Mouse (Mus musculus) kidney, postnatal 36 days (tissue): ENCODE data around the gene Upk2.
"Not testable (repeated sequence)": the region's sequence is repeated elsewhere in the genome, so short reads cannot be mapped to it uniquely, and the experiment has no call there.

Source experiments
- DNase-seq, 2 experiments: peaks; one replicate each; pipeline ENCODE4 v3.0.0; 2021 to 2022; ENCODE audit warnings: mixed read lengths in 2 of 2

Gene Upk2

DNA sequence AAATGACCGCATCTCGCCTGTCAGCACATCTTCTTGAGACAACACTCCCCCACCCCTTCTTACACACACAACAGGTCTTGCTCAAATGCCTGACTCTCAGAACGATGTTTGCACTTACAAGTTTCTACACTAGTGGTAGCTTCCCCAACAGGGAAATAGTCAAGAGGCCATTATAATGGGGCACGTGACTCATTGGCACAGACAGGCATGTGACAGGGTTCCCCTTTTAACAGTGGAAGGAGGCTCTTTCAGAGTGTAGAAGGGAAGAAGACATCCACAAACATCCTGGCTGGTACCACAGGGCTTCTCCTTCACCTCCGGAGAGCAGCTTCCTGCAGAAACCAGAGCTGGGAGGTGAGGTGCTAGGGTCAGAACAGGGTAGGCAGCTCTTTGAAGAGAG lies 7.2 kb upstream of the Upk2 start:
- DNase-seq = no peak

DNA sequence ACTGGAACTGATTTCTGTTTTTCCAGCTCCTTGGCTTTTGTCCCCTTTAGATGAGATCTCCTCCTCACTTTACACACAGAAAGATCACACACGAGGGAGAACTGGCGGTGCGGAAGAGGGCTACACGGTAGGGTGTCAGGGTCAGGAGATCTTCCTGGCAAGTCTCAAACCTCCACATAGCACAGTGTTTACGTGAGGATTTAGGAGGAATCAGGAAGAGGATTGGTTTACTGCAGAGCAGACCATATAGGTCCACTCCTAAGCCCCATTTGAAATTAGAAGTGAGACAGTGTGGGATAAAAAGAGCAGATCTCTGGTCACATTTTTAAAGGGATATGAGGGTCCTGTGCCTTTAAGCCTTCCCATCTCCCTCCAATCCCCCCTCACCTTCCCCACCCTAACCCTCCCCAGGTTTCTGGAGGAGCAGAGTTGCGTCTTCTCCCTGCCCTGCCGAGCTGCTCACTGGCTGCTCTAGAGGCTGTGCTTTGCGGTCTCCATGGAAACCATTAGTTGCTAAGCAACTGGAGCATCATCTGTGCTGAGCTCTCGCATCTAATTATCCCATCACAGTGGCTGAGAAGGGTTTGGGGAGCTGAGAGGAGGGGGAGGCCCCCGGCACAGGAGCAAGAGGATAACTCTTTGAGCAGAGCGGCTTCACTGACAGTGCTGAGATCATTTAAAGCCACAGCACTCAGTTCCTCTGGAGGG lies 2.4 kb upstream of the Upk2 start:
- no peak for DNase-seq

DNA sequence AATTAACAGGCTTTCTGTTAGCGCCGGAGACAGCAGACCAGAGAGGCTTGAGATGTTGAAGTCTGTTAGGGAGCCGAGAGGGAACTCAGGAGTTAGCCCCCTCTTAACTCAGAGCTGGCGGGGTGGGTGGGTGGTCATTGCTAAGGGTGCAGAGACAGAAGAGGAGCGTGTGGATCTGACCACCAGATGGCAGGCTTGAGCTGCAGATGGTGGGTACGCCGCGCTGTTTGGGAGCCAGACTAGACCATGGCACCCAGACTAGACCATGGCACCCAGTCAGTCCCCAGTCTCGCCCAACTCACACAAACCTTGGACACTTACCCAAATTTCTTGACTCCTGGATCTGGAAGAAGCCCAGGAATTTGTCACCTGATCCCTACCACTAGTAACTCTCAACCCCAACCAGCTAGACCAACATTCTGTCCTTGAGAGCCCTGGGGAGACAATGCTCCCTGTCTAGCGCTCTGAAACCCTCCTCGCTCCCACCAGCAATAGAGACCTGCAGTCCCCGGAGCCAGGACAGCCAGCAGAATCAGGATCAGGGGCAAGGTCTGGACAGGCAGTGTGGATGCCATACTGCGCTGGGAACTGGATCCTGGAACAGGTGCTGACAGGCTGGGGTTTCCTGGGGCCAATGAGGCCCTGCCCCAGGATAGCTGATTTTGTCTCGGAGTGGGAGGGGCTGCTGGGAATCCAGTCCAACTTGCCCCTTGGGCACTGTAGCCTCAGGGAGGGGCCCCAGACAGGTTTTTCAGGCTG lies 465 bp downstream of the Upk2 start:
- peak; percentile 77 to 95 for DNase-seq

DNA sequence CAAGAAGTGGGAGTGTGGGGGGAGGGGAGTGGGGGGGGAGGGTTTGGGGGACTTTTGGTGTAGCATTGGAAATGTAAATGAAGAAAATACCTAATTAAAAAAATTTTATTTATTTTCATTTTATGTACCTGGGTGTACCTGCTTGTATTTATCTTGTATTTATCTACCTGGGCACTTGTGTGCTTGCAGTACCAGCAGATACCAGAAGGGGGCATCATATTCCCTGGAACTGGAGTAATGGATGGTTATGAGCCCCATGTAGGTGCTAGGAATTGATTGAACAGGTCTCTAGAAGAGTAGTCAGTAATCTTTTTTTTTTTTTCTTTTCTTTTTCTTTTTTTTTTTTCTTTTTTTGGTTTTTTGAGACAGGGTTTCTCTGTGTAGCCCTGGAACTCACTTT lies 4.4 kb downstream of the Upk2 start:
- peak in 1 of 2 experiments; percentile 45 for DNase-seq

DNA sequence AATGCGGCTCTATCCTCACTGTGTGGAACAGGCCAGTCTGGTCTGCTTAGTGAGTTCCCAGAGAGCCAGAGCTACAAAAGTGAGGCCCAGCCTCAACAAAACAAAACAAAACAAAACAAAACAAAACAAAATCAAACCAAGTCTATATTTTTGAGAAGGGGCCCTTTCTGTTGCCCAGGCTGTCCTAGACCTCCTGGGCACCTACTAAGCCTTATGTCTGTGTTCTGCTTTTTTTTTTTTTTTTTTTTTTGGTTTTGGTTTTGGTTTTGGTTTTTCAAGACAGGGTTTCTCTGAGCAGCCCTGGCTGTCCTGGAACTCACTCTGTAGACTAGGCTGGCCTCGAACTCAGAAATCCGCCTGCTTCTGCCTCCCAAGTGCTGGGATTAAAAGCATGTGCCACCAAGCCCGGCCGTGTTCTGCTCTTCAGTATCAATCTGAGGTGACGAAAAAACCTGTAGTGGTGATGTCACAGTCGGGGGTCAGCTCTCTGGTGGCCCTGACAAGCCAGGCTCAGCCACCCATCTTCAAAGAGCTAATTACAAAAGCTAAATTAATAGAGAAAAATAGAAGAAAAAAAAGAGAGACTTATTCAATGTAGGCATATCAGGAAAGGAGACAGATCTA lies 10.3 kb downstream of the Upk2 start:
- DNase-seq = not testable (repeated sequence)

DNA sequence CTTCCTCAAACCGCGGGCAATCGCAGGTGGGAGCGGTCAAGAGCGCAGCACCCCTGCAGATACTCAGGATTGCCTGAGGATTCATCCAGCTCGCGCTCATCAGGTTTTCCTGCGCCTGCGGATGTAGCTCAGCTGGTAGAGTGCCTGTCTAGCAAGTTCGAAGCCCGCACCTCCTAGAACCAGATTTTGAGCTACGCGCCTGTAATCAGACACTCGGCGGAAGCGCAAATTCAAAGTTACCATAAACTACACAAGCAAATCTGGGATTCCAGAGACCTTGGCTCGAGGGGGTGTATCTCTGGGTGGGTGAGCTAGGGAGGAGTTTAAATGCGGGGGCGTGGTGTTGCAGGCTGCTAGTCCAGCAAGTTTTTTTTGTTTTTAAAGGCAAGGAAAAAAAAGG lies 13.8 kb downstream of the Upk2 start, which contains the start of gene Foxr1:
TSS of gene Foxr1 (minus strand) at position 176 of the 400 bp plus-strand sequence.
- no peak for DNase-seq

DNA sequence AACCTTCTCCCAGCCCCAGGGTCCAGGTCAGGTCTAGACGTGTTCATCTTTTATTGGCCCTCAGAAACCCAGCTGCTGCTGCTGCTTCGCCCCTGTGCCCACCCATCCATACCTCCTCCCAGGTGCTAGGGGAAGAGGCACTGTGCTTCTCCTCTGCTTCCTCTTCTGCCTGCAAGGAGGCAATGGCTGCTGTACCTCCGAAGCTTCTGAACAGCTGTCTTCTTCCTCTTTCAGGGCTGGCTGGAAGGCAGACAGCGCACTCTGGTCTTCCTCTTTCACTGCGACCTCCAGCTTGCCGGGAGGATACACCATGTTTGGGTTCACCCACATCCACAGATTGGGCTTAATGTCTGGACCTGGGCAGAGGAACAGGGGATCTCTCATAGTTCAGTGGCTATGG lies 19.0 kb downstream of the Upk2 start:
- no peak for DNase-seq

DNA sequence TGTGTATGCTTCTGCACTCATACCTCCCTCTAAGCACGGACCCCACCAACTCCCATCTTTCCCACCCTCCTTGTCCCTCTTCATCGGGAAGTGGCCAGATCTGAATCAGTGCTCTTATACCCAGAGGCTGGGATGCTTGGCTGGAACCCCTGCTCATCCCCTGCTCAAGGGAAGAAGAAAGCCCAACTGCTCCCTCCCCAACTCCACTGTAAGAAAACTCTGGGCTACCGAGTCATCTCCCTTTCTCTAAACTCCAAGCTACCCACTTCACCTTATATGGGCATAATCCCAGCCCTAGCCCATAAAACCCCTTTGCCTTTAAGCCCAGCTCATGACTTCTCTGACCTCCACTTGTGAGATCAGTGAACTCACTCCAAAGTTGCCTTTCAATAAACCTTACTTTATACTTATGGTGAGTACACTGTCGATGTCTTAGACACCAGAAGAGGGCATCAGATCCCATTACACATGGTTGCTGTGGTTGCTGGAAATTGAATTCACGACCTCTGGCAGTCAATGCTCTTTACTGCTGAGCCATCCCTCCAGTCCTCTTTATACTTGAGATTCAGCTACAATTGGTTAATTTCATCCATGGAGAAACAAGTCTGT lies 22.1 kb downstream of the Upk2 start:
- no peak for DNase-seq

DNA sequence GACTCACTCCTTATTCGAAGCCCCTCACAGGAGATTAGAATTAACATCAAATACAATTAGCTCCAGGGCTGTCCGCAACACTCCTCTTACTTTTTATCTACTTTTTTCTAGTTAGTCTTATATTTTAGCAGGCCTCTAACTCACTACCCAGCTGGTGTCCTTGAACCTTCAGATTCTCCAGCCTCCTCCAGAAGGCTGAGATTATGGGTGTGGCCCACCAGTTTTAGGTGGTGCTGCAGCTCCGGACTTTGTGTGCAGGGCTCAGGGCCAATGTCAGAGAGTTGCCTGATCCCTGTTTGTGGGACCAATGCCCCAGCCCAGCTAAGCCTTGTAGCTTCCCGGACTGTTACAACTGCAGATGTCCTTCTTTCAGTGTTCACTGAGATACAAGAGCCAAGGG lies 31.2 kb downstream of the Upk2 start:
- DNase-seq = no peak

DNA sequence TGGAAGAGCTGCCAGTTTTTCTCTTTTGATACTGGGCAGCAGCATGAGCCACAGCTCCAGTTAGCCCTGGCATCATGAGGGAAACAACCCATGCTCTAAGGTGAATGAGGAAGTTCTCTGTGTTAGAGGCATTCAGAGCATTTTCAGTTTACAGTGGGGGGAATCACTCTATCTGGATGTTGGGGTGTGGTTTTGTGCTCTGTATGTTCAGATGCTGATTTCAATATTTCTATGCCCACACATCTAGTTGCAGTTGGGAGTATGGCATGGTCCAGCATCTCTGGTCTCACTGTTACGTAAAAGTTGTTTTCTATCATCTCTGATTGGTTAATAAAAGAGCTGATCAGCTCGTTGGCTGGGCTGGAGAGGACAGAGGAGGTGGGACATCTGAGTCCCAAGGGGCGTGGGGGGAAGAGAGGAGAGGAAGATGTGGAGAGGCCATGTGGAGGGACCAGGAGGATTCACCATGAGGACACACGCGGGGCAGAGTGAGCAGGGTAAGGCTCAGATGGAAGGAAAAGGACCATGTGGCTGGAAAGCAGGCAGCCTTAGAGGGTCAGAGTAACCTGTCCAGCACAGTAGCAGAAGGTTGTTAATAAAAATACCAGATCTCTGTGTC lies 34.4 kb downstream of the Upk2 start:
- DNase-seq = no peak

DNA sequence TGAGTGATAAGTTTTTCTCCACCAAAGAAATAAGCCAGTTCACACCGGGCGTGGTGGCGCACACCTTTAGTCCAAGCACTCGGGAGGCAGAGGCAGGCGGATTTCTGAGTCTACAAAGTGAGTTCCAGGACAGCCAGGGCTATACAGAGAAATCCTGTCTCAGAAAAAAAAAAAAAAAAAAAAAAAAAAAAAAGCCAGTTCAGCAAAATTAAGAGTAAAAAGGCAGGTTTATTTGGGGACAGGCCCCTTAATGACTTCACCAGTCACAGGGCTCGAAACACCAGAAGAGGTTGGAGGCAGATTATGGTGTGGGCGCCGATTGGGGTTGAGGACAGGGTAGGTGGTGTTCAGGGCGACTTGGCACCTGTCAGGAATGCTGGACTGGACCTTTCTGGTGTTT lies 35.0 kb downstream of the Upk2 start:
- not testable (repeated sequence) for DNase-seq

DNA sequence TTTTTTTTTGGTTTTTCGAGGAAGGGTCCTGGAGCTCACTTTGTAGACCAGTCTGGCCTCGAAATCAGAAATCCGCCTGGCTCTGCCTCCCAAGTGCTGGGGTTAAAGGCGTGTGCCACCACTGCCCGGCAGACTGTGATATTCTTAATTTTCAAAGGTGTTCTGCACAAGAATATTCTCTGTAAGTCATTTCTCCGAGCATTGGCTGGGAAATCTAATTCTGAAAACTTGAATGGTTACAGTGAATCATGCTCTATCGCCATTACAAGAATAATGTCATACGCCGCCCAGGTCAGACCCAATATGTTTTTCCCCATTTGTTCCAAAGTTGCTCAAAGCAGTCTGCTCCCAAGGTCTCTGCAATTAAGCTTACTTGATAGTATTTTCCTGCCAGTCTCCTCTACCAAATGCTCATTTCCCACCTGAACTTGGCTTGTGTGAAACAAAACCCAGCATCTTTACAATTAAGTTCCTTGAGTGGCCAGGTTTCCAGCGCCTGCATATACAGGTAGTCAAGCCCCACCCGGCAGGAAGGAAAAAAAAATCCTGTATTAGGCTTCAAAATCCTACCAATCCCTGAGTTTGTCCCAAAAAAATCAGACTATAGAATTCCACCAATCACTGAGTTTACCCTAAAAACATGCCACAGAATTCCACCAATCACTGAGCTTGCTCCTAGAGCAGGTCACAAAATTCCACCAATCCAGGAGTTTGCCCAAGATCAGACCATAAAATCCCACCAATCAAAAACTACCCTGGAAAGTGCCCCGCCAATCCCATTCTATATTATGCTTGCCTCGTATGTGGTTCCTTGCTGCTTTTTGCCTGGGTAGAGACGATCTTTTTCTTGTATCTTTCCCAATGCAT lies 36.0 kb downstream of the Upk2 start, which contains the start of gene Ccdc84:
TSS of gene Ccdc84 (minus strand) at position 51 of the 867 bp plus-strand sequence.
- no peak for DNase-seq

DNA sequence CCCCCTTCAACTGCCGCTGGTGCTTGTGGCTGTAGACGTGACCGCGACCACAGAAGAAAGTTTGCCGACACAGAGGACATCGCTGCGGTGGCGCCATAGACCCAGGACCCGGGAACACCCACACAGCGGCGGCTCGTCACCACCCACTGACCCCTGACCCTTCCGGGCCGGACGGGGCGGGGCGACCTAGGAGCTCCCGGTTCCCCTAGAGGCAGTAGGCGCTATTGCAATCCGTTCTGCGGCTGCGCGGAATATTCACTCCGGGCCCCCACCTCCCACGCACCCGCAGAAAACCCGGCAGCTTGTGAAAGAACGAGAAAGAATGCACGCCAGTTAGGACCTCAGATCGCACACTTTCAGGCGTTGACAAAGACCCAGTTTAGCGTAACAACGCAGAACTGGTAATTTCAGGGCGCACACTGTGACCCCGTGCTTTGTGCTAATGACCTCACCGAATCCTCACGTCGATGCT lies 36.8 kb downstream of the Upk2 start:
- peak; percentile 94 to 99 for DNase-seq

DNA sequence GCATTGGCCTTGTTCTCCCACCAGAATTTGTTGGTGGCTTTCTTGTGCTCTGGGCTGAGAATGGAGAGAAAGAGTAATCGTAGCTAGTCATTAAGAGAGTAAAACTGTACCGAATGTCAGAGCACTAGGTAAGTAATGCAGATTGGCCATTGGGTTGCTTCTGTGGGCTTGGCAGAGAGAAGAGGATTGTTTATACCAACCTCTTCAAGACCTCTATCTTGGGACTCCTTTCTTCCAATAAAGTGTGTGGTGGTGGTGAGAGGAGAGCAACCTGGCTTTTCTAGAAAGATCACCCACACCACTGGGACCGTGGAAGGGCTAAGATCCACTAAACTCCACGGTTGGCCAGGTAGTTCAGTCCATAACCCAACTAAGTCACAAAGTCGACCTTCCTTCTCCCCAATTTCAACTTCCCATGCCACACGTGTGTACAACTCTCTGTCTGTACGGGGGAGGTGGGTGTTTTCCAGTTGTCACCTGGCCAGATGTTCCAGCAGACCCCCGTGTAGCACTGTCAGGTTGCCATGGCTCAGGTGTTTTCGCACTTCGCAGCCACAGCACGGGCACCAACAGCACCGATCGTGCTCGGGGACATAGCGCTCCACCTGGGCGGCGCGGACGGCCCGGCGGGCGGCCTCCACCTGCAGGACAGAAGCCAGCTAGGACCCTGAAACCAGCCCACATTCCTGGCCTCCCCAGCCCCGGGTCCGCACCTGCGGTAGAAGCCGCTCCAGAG lies 37.5 kb downstream of the Upk2 start:
- DNase-seq = no peak

DNA sequence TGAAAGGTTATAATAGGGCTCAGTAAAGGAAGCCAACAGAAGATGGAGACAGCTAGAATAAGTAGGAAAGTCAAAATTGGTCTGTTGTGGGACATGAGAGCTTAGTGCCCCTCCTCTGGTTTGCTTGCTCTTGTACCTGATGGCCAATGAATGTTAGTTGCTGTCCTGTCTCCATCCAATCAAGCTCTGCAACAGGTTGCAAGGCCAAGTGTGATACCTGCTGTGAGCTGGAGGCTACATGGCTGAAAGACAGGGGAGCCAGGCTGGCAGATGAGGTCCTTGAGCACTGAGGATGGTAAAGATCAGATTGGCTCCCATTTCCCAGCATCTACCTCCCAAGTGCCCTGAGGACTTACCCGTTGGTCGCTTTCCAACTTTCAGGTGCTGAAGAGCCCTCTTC lies 42.0 kb downstream of the Upk2 start:
- no peak for DNase-seq

DNA sequence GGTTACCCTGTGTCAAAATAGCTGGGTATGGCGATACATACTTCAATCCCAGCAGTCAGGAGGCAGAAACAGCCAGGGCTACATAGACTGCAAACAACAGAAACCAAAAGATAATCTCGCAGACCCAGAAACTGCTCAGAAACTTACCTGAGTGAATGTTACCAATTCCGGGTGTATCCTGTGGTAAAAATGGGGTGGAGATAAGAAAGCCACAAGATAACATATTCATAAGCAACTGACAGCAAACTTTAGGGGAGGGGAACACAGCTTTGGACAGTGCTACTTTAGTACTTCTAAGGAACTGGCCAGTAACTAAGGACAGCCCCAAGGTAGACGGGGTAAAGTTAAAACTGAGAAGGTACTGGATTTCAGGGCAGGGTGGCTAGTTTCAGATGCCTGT lies 42.5 kb downstream of the Upk2 start:
- DNase-seq = no peak

DNA sequence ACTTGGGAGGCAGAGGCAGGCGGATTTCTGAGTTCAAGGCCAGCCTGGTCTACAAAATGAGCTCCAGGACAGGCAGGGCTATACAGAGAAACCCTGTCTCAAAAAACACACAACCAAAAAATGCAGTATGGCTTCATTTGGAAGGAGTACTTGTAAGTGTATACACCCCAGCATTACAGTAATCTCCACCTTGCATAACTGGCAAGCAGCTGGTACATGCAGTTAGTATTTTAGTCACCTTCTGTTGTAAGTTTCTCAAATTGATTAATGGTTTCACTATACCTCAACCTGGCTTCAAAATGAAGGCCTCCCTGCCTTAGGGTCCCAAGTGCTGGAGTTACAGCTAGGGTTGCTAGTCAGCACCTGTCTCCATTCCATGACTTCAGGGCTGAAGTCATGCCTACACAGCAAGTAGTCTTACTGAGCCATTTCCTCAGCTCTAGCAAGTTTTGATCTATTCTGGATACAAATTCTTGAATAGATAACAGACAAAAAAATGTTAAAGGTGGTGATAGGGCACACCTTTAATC lies 43.1 kb downstream of the Upk2 start:
- DNase-seq = no peak

DNA sequence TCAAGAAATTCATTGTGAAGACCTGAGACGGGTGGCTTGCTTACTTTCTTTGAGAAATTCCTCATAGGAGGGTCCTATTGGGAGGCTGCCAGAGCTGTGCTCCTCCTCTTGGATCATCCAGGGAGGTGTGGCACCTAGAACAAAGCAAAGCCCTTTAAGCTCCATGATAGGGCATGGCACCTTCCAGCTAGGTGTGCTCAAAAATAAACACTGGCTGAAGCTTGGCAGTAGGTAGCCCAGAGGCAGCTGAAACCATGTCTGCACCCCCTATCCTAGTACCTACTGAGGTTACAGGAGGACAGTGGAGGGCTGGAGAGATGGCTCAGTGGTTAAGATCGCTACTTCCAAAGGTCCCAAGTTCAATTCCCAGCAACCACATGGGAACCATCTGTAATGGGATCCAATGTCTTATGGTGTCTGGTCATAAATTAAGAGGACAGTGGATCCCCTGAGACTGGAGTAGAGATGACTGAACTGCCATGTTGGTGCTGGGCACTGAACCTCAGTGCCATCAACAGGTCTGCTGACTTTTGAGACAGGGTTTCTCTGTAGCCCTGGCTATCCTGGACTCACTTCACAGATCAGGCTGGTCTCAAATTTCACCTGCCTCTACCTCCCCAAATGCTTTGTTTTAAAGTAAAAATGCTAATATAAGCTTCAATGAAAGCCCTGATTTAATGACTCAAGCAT lies 44.0 kb downstream of the Upk2 start:
- no peak for DNase-seq

DNA sequence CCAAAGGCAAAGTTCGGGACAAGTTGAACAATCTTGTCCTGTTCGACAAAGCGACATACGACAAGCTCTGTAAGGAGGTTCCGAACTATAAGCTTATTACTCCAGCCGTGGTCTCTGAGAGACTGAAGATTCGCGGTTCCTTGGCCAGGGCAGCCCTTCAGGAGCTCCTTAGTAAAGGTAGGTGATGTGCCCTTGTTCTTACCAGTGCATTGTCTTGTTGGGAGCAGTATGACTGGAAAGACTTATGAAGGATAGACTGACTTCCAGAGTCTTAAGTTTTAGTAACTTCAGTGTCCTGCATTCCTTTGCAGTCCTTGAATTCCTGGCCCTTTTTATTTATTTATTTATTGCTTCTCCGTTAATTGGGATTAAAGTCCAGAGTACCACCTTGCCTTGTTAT lies 46.1 kb downstream of the Upk2 start:
- not testable (repeated sequence) for DNase-seq

DNA sequence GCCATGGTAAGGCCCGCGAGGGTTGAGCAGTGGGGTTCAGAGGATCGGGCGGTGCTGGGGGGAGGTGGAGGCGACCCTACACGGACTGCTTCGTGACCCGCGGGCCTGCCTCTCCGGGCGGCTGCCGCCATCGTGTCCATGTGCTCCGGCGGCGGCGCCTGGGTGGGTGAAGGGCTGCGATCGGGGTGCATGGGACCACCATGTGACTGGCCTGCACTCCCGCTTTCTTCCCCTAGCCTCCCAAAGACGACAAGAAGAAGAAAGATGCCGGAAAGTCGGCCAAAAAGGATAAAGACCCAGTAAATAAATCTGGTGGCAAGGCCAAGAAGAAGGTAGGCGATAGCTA lies 47.1 kb downstream of the Upk2 start:
- DNase-seq = no peak
